Comparison of ENCODE assay signal across 21 mouse cellular contexts in the genomic region with DNA sequence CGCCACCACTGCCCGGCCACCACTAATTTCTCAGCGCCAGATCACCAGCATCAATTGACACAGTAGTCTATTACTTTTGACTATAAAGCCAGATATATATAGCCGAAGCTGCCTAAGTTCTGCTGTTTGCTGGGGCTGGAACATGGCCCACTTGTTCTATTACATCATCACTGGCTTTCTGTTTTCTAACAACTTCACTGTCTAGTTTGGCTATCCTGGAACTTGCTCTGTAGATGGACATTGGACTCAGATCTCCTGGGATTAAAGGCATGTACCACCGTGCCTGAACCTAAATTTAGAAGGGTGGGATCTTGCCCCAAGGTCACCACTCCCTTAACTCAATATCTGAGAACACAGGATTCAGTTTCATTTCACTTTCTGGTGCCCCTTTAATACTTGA. TPM values are rescaled to one million over a fixed set of nuclear protein-coding genes. Genes with fewer than 3 reads are reported as not detected.
"Had no signal": no experiment of that assay in that cellular context is flagged by ENCODE, and none has a peak within 500 bp of the region (broad histone marks: within the 10 kb centered on the region; RNA-seq: fewer than 3 reads in every experiment).

No protein-coding gene starts in this region.

- ATAC-seq: midbrain, embryonic 16.5 days had no signal

- H3K9me3 ChIP-seq: lung, embryonic 15.5 days; midbrain, embryonic 10.5 days; midbrain, embryonic 12.5 days; neural tube, embryonic 13.5 days; neural tube, embryonic 15.5 days had no signal

- H3K27me3 ChIP-seq: lung, embryonic 15.5 days; midbrain, embryonic 12.5 days; neural tube, embryonic 13.5 days; neural tube, embryonic 15.5 days had no signal

- H3K4me3 ChIP-seq: lung, embryonic 15.5 days; midbrain, embryonic 10.5 days; midbrain, embryonic 12.5 days; myocyte; neural tube, embryonic 13.5 days; neural tube, embryonic 15.5 days had no signal

- H3K9ac ChIP-seq: lung, embryonic 15.5 days; midbrain, embryonic 12.5 days; neural tube, embryonic 13.5 days; neural tube, embryonic 15.5 days had no signal

- DNase-seq: lung, adult 2 months; lung, postnatal 10 days; lung, postnatal 4 days; midbrain, embryonic 14.5 days; retina, postnatal 1 day; right cerebral cortex, adult 18-20 months; right cerebral cortex, postnatal 25 days; right cerebral cortex, postnatal 4 days; spleen, adult 18-20 months; thymus, adult 18-20 months; thymus, postnatal 14 days; thymus, postnatal 36 days had no signal

- H3K27ac ChIP-seq: lung, embryonic 15.5 days; midbrain, embryonic 10.5 days; midbrain, embryonic 12.5 days; neural tube, embryonic 13.5 days; neural tube, embryonic 15.5 days had no signal

- H3K4me1 ChIP-seq: lung, embryonic 15.5 days; midbrain, embryonic 10.5 days; midbrain, embryonic 12.5 days; neural tube, embryonic 13.5 days; neural tube, embryonic 15.5 days had no signal

- H3K4me2 ChIP-seq: lung, embryonic 15.5 days; midbrain, embryonic 12.5 days; neural tube, embryonic 13.5 days; neural tube, embryonic 15.5 days had no signal

RNA-seq across cellular contexts. Expression of a gene that starts 9.3 kb away (rescaled TPM):
- polyA plus RNA-seq: midbrain, embryonic 10.5 days; midbrain, embryonic 12.5 days; midbrain, embryonic 14.5 days; midbrain, embryonic 16.5 days; neural tube, embryonic 11.5 days; neural tube, embryonic 13.5 days; neural tube, embryonic 15.5 days; small intestine, adult 2 months had no signal
